Mouse (Mus musculus) c-Kit-positive CD71-negative TER-119-negative erythroid progenitor cells, embryonic 14.5 days (primary cell): Measurements from ENCODE around the gene Alox12.

Experiments used
- DNase-seq: peaks from one replicate; pipeline ENCODE4 v3.0.0-alpha.2; 2013; ENCODE audit warnings: low read depth

Alox12 gene

DNA sequence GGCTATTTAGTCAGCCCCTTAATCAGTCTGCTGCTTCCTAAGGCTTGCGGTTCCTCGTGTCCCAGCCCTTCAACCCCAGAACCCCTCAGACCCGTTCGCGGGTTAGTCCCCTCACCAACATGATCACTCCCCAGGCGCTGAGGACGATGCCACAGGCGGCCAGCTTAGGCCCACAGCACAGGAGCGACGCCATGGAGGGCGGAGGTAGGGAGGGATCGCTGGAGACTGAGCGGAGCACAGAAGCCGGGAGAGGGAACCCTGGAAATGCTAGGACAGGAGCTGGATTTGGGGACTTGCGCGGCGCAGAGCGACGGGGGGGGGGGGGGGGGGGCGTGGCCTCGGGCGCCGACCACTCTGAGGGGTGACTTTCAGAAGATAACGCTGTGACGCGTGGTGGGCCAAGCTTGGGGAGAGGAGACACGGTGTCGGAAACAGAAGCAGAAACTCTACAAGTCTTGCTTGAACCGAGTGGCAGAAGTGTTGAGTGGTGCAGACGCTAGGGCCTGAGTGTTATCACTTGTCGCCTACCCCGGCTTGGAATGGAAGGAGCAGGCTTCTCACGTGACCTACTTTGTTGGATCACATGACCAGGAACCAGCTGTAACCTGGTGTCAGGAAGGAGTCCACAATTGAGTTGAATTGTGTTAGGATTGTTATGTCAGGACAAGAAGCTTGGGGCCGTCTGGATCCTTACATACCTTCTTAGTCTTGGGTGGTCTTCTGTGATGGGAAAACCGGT, 15.4 kb downstream of the Alox12 start, which contains the start of the genes Gm21988 and Rnasek:
Gene Gm21988 (minus strand): TSS at position 290 of the 739 bp plus-strand sequence.
Gene Rnasek (minus strand): TSS at position 302 of the 739 bp plus-strand sequence.
- peak; percentile 76 for DNase-seq

DNA sequence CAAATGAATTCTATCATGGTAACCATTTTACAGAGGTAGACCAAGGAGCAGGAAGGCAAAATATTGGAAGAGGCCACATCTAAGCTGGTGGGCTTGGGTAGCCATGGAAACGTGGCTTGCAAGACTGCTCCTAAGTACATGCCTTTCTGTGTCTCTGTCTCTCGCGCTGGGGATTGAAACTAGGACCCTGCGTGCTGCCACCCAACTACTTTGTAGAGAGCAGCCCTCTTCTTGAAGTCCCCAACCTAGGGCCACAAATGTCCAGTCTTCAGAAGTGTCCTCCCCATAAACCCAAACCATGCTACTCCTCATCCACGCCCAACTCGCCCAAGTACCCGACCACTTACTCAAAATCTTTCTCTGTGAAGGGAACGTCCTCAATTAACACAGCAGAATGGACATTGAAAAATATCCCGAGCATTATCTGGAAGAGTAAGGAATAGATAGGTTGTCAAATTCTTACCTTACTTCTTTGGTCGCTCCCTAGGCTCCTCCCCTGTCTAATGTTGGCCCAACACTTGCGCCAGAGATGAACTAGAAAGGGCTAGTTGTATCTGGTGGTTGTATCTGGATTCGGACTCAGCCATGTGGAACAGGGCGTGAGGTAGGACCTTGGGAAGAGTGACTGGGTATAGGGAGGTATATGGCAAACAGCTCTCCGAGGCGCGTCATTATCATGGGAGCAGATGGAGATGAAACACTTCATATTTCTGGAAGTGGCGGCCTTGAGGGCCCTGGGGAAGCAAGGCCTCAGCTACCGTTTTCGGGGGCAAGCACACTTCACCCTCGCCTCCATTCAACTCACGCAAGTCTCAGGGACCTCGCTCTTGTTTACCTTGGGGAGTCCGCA, 16.3 kb downstream of the Alox12 start:
- no peak for DNase-seq

DNA sequence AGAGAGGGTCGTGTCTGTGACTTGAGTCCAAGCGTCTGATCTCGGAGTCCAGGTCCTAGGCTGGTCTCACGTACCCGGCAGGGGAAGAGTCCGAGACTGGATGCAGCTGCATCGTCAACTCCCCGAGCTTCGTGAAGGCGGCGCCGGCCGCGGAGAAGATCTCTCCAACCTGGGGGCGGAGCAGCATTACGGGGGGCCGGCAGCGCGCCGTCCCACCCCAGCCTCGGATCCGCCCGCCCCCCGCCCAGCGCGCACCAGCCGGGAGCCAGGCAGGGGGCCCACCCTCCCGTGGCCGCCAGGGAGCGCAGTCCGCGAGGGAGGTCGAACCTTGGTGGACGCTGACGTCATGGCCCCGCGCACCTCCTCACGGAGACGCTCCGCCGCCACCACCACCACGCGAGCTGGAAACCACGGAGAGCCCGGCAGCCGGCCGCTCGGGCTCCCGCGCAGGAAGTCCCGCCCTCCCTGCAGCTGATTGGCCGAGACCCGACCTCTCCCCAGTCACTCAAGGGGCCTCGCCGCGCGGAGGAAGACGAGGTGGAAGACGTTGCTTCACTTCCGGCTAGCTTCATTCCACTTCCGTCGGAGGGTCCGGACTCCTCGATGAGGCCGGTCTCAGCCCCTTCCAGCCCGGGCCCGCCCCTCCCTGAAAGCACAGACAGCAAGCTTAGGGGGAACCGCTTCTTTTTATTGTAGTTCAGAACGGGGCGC, 17.5 kb downstream of the Alox12 start, which contains the start of gene 0610010K14Rik:
Gene 0610010K14Rik (minus strand): TSS at position 458 of the 711 bp plus-strand sequence.
- DNase-seq: peak; percentile 94

DNA sequence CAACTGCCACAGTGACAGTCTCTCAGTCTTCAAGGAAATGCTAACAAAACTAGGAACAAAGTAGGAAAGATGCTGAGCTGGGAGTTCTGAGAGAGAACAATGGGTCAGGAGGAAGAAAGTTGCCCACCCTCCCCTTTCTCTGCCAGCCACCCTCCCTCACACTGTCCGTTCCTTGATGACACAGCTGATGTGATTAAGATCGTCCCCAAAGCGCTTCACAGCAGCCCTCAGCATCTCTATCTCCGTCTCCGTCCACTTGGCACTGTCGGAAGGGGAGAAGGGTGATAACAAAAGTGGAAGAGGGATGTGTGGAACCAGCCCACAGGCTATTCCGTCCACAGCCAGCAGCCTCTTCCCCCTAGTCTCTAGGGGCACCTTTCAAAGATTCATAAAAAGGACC, 18.4 kb downstream of the Alox12 start:
- no peak for DNase-seq

DNA sequence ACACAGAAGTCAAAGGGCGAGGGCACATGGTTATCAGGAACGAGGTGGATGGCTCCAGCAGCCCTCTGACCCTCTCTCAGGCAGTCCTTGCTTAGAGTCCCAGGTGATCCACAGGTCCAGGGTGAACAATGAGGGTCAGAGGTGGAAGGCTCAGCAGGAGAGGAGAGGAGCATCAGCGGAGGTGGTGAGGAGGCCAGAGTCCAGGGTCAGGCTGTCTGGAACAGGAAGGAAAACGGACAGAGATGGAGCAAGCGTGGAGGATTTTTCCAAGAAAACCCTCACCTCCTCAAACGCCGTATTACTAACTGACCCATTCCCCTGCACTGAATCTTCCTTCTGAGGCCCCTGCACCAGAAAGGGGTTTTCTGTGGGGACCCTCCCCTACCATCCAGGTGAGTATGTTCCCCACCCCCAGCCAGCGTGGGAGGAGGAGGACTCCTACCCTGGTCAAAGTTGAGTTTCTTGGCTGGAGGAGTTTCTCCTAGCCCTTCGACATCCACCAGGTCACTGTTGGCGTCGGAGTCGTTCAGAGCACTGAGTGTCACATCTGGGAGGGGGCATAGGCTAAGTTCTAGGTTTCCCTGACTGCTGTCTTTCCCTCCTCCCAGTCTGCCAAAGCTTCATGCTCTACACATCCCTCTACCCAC, 19.8 kb downstream of the Alox12 start:
- no peak for DNase-seq

DNA sequence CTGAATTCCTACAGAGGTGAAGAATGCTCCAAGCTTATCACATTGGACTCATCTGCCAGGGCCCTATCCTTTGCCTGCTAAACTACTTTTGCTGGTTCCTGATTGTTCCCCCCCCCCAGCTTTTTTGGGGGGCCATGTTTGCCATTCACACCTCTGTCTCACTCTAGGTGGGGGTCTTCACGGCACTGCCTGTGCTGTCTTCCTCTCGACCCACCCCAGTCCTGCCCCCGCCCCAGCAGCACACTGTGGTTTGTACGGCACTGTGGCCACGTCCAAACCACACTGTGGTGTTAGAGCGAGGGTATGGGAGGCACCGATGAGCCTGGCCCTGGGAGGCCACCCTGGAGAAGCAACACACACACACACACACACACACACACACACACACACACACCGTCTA, 20.7 kb downstream of the Alox12 start:
- no peak for DNase-seq

DNA sequence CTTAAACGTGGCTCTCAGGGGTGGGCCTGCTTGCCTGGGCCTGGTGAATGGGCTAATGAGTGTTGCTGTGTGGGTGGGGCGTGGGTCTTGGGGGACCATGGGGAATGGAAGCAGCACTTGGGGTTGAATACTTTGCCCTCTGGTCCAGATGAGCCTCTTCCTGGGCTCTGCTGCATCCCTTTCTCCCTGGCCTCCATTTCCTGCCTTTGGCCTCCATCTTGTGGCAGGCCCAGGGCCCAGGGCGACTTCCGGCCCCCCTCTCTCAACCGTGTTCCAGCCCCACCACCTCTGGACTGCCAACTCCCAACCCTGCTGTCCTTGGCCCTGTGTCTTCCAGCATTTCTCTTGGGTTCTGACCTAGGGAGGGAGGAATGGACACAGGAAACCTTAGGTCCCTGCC, 21.1 kb downstream of the Alox12 start:
- DNase-seq: no peak

DNA sequence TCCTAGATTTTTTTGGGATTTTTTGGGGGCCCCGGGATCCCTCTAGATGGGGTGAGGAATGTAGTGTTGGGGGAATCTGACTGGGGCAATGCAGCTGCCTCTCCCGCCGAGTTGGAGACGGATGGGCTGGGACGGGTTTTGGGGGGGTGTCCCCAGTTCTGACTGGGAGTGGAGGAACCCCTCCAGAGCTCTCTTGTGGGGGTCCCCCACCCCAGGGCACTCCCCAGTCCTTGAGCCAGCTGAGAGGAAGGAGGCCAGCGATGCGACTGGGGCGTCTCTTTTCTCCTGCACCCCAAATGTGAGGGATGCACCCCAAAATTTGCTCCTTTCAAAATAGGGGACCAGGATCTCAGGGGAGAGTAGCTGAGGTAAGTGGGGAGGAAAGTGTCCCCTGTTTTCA, 22.1 kb downstream of the Alox12 start:
- no peak for DNase-seq

DNA sequence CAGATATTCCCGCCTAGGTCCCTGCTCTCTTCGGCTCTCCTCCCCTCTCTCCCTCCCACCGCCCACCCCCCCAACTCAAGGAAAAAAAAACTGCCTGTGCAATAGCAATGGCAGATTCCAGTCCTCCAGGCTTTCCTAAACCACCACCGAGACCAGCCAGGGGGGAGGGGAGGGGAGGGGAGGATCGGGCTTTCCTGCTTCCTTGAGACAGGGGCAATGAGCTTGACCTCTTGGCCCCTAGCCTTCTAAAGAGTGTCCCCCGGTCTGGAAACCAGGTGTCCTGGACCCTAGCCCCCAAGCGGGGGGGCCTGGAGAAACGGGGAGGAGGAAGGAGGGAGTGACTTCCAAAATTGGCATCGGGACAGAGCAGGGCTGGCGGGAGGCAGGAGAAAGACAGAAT, 22.6 kb downstream of the Alox12 start:
- no peak for DNase-seq

DNA sequence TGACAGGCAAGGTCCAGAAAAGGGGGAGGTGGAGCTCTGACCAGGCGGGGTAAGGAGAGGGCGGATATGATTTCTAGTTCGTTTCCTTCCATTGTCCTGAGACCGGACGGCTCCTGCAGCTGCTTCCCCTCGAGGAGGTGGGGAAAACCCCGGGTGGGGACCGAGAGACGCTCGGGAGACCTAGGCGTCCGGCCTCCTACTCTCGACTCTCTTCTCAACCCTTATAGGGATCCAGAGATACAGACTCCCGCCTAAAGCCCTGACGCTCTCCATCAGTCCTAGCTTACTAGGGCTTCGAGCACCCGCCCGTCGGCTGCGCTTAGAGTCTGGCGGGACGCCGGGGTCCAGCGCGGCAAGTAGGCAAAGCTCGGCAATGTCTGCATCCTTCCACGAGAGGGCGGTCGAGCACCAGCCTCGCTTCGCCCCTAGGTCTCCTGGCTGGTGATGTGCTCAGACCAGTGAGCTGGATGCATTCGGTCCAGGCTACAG, 24.9 kb downstream of the Alox12 start:
- peak; percentile 84 for DNase-seq

DNA sequence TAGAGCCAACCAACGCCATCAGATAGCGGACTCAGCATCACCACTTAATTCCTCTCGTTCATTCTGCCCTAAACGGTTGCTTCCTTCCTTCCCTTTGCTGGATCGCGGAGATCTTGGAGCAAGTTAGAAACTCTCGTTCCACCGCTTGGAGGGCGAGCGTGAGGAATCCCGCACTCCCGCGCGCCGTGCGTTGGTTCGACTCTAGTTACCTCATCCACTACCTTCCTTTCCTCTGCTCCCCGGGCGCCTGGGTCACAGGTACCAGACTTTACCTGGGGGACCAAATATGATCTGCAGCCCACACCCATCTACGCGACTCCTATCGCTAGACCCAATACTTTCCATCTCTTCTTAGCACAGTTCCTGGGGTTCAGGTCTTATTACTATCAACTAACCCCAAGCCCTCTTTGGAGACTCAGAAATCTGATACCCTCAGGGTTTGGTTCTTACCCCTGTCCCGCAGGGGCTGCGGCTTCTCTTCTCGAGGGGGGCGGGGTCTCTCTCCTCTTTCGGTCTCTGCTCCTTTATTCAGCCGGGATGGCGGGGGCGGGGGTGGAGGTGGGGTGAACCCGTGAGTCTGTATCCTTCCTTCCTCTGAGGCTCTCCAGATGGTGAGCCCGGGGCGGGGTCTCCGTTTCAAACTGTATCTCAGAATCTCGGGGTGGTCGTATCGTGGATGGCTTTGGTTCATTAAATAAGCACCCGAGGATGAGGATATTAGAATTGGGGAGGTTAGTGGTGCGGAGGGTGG, 25.7 kb downstream of the Alox12 start, which contains the start of gene Bcl6b:
Gene Bcl6b (minus strand): TSS at position 539 of the 751 bp plus-strand sequence.
- DNase-seq: no peak

DNA sequence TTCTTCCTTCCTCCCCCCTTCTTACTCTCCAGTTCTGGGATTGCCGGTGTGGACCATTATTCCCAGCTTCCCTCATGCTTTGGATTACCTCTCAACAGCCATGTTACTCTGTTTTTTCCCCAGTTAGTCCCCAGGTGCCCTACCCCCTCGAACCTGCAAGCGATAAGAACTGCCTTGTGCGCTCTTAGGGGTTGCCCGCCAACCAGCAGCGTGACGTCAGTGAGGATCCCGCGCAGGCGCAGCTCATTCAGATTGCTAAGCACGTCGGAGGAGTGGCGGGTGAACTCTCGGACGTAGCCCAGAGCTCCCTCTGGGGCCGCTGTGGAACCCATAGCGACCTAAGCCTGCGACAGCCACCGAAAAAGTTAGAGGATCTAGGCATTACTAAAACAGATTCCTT, 26.3 kb downstream of the Alox12 start:
- peak; percentile 78 for DNase-seq

DNA sequence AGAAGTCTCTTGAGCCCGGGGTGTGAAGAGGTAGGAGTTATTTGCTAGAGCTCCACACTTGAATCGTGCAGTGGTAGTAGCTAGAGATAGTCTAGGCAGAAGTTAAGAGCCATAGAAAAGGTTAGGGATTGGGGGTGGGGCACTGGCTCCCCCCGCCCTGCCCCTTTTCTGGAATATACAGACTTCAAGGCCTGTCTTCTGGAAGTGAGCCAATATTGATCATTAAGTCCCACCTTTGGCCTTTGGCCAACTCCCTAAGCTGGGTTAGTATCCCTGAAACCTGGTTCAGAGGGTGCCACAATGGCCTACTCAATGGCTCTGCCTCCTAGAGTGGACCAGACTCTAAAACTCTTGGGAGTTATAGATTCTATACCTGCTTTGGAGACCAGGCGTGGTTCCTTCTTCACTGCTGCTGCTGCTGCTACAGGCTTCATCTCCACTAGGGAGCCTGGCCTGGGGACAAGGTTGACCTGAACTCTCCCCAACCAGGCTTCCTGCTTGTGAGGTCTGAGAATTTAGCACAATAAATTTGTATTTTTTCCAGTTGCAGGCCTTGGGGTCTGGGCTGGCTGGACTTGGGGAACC, 27.4 kb downstream of the Alox12 start:
- DNase-seq: no peak

DNA sequence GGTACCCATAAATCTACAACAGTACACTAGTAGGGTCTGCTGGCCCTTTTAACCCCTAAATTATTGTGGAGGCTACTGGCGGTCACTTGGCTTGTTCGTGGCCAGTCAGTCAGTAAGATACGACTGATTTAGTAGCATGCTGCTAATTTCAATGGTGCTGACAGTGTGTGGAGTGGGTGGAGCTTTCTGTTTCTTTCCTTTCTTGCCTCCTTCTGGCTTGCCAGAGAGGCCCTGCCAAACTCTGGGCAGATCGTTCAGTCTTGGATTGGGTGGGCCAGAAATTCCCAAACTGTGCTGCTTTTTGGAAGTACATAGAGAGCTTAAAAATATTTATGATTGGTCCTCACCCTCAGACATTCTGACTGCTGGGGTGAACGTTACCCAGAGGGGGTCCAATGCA, 28.0 kb downstream of the Alox12 start:
- no peak for DNase-seq

DNA sequence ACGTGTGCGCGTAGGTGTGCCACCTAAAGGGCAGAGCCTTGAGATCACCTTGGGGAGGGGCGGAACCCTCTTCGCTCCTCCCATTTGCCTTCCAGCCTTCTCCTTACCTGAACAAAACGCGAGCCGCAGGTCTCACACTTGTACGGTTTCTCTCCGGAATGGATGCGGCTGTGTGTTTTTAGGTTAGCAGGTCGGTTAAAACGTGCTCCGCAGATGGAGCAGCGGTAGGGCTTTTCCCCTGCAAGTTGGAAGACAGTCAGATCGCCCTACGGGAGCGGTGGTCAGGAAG, 28.6 kb downstream of the Alox12 start:
- no peak for DNase-seq

DNA sequence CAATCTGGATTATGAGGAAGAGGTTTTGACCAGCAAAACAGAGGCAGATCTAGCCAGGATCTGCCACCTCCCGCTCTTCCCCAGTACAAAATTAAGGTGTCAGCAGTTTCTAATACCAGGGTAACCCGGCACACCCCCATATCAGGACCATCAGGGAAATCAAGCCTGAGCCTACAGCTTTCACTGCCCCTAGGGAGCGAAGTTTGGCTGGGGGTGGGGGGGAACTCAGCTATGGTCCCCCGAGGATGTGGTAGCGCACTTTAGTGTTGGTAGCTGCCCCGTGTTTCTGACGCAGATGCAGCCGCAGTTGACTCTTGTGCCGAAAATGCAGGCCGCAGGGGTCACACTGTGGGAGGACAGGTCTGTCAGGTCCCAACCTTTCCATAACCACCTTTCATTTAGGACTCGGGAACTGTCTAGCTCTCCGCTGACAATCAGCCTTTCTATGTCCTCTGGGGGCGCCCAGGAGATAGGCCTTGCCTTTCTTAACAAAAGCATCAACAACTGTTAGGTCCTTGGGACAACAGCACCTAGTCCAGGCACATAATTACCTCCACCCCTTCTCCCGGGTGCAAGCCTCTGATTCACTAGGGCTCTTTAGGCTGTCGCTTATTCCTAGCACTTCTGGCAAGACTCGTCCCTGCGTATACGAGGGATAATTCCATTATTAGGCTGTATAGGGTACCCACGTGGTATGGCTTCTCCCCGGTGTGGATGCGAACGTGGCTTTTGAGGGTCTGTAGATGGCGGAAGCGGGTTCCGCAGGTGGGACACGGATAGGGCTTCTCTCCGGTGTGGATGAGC, 29.2 kb downstream of the Alox12 start:
- DNase-seq: no peak

DNA sequence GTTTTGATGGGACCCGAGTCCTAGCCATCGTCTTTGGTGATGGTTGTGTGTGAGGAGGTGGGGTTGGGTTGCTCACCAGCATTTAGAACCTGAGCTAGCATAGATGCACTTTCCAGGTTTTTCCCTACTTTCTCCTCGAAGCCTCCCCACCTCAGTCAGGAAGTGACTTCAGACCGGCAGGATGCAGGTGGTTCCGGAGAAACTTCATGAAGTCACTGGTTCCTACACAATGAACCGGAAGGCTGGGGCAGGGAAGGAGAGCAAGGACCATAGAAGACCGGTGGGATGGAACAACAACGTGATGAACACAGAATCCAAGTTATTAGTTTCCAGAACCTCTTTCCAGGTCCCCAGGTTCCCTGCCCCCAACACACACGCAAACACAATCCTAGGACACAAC, 31.4 kb downstream of the Alox12 start:
- DNase-seq: no peak

DNA sequence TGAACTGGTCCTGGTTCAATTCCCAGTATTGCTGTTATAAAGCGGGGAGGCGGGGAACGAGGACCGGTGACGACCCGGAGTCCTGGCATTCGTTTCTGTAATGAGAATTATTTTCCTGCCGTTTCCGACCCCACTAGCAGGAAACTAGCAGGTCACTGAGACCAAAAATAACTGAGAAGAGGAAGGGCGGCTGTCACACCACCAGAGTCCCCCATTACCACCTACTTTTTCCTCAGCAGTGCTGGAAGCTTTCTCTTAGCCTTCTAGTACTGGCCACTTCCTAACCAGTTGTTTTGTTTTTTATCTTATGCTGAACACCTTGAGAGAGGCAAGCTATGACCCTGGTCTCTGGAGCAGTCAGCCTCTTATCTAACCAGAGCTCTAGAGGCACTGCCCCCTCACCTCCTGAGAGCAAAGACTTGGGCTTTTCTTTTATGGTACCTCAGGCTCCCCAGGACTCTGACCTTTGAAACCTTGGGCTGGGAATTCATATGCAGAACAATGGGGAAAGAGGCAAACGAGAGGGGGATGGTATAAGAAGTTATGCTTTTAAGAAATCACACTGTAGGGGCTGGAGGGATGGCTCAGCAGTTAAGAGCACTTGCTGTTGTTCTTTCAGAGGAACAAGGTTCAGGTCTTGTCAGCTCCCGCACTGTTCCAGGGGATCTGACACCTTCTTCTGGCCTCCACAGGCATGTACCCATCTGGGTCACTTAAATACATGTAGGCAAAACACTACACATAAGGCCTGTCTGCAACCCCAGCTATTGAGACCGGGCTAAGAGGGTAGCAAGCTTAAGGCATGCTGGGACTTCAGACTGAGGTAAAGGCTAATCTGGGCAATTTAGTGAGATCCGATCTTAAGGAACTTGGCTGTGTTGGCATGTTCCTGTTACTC, 33.3 kb downstream of the Alox12 start:
- DNase-seq: no peak
